Mouse (Mus musculus) WW6 (cell line): ENCODE measurements around the gene Adad2.

Experiments used
- DNase-seq: peaks from one replicate; pipeline ENCODE4 v3.0.0-alpha.2; 2013; ENCODE audit warnings: low read depth, low spot score

The Adad2 gene

DNA sequence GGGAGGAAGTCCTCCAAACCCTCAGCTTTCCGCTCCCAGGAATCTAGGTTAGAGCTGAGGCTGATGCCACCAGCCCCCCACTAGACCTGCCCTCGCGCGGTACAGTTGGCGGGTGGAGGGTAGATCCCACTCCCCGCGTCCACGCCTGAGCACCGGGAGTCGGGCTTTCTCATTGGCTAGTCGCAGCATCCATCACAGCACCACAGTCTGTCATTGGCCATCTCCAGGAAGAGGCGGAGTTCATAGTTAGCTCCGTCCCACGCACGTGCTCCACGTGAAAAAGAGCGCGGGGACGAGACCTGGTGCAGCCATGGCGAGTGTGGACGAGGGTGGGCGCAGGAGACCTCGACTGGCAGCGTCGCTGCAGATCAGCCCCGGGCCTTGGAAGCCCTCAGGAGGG lies at the start of gene Adad2:
Gene Adad2, plus strand, starts transcription at position 277 of the 400 bp plus-strand sequence.
- no peak for DNase-seq

DNA sequence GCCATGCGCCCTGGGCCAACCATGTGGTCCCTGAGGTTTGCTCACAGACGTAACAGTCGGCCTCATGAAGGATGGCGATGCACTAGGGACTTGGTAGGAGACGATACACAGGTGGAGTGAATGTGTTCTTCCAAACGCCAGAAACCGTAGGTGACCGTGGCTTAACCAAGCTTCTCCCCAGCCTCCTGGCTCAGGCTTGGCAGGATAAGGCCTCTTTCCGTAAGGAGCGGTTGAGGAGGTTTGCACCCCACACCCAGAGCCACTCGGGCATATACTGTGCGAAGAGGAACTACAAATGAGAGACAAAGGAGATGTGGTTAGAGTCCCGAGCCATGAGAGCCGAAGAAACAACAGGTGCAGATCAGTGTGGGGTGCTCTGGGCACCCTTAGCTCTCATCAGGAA lies 48.7 kb upstream of the Adad2 start:
- DNase-seq = no peak

GRCm38 (mm10) chr8:119566367-119566766 lies 46.2 kb upstream of the Adad2 start:
- no peak for DNase-seq

- no peak for DNase-seq
These were observed 44.3 kb upstream of the Adad2 start for GRCm38 (mm10) chr8:119568251-119568650.

GRCm38 (mm10) chr8:119568951-119569350 lies 43.6 kb upstream of the Adad2 start:
- no peak for DNase-seq

GRCm38 (mm10) chr8:119569881-119570280 lies 42.7 kb upstream of the Adad2 start:
- no peak for DNase-seq

DNA sequence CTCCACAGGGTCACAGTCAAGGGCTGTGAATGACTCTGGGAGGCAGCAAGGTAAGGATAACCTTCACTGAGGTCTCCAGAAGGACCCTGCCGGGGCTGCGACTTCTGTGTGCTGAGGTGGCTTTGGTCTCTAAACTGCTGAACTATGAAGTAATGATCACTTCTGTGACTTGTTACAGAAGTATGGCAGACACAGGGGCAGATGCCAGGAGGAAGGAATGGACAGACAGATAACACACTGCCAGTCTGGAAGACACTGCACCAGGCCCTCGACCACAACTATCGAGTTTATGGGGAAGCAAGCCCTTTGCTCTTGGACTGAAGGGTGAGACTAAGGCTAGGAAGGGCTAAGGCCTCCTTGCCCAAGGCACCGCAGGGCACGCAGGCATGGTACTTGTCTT lies 41.4 kb upstream of the Adad2 start:
- no peak for DNase-seq

DNA sequence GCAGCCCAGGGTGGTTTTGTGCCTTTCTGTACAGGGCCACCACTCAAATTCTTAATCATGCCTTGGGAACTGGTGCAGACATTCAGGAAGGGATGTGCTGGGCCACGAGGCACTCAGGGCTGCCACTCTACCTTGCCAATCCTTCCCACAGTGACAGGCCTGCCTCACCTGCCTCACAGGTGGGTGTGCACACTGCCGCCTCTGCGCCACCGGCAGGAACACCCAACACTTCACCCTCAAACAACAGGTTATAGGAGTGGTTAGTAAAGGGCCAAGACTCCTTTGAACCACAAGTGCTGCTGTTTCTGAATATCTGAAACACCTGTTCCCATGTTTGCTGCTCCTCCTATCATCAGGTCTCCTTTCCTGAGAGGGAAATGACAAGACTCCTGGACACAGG lies 40.1 kb upstream of the Adad2 start:
- no peak for DNase-seq

DNA sequence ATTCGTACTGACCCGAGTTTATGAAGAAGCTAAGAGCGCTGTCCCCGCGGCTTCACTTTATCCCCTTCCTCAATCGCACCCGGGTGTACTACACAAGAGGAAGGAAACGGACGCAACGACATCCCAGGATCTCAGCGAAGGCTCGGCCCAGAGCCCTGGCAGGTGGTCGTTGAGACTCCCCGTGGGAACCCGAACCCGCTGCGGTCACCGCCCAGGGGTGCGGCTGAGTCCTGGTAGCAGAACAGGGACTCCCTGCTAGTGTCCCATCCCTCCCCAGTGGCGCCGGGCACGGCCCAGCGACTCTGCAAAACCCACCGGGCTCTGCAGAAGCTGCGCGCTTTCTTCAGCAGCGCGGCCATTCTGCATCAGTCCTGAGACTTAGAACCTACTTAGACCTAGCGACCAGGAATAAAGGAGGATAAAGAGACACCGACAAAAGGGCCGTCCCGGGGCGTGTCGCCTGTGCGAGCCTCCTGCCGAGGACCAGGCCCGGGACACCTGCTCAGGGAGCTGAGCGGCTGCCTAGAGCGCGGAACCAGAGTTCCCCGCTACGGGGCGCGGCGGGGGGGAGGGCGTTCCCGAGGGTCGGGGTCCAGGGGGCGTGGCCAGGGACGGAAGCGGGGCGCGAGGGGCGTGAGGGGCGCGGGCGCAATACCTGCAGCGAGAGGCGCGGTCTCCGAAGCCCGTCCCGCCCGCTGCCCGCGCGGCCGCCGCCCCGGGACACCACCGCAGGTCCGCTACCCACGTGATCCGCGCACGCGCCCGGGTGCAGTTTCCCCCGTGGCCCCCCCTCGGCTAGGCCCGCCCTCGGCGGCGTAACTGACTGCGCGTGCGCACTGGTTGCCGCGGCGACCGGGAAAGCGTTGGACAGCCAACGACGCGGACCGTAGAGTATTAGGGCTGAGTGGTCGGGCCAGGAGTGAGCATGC lies 37.8 kb upstream of the Adad2 start, which contains the start of the genes Hsdl1 and Dnaaf1:
Gene Hsdl1, minus strand, starts transcription at position 747 of the 929 bp plus-strand sequence.
Gene Dnaaf1, plus strand, starts transcription at position 799 of the 929 bp plus-strand sequence.
- DNase-seq = peak; percentile 76

DNA sequence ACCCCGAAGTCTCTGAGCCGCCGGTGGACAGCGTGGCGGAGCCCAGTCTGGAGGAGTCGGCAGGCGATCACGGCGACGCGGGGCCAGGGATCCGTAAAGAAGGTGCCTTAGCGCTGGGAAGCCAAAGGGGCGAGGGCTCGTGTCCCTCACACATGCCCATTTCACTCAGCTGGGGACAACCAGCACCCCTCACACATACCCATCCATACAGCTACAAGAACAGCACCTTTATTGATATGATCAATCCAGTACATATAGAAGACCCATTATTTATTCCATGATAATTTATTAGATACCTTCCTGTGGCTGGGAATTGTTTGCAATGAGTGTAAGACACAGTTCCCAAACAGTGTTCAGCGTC lies 37.2 kb upstream of the Adad2 start:
- no peak for DNase-seq

DNA sequence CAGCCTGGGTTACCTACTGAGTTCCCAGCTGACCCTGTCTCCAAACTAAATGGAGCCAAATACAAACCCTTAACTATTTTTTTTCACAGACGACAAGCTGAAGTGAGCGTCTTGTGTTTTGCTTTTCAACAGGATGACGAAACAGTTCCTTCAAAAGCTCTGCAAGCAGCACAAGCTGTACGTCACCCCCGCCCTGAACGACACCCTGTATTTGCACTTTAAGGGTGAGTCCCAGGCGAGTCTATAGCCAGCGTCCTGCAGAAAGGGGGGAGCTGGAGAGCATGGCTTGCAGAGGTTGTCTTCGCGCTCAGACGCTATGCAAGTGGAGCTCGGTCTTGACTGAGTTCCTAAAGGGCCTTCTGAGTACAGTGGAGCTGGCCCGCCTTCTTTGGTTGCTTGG lies 33.5 kb upstream of the Adad2 start:
- no peak for DNase-seq

- DNase-seq = no peak
These were observed 31.9 kb upstream of the Adad2 start for GRCm38 (mm10) chr8:119580441-119581161.

DNA sequence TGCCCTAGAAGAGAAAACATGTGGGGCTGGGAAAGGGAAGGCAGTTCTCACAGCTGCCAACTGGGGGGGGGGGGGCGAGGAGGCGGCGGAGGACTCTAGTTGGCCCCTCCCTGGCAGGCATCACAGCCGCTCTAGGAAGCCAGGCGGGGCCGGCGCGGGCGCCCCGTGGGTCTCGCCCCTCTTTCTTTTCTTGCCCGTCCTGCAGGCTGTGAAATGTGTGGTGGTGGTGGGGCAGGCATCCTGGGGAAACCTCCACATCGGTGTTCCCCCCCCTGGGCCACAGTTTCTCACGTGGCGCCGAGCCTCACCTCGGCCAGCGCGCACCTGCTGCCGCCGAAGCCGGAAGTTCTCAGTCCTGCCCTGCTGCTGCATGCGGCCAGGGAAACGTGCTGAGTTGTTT lies 26.6 kb upstream of the Adad2 start:
- no peak for DNase-seq

DNA sequence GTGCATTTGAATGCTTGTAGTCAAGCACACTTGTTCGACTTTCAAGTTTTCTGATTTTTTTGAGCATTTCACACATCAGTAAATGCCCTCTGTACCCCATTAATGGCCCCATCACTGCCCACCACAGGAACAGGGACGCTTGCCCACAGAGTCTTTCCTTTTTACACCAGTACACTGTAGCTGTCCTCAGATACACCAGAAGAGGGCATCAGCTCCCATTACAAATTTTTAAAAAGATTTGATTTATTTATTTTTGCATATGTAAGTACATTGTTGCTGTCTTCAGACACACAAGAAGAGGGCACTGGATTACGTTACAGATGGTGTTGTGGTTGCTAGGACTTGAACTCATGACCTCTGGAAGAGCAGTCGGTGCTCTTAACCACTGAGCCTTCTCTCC lies 24.2 kb upstream of the Adad2 start:
- DNase-seq = no peak

DNA sequence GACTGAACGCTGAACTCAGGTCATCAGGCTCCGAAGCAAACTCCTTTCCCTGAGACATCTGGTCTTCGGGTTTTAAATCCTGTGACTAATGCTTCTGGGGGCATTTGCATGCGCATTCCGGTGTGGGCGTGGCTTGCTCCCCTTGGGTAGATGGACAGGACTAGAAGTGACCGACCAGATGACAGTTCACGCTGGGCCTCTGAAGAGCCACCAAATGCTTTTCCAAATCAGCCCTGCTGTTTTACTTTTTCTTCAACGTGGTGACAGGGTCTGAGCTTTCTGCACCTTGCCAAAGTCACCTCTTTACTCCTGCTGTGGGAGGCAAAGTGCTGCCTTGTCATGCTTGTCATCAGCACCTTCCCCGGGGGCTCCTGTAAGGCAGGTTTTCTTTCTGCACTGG lies 23.7 kb upstream of the Adad2 start:
- no peak for DNase-seq

- DNase-seq = no peak
These were observed 22.2 kb upstream of the Adad2 start for GRCm38 (mm10) chr8:119590348-119590747.

DNA sequence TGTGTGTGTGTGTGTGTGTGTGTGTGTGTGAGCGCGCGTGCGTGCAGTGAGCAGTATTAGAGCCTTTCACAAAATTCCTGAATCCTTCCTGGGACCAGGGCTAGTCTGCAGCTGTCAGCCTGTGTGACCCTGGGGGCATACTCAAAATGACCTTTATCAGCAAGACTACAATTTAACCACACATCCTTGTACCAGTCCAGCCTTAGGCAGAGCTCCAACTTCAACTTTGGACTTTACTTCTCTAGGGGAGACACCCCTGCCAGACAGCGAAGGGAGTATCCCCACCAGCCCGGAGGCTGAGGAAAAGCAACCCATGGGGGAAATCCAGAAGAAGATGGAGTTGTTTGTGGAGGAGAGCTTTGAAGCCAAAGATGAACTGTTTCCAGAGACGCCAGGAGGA lies 21.1 kb upstream of the Adad2 start:
- no peak for DNase-seq

DNA sequence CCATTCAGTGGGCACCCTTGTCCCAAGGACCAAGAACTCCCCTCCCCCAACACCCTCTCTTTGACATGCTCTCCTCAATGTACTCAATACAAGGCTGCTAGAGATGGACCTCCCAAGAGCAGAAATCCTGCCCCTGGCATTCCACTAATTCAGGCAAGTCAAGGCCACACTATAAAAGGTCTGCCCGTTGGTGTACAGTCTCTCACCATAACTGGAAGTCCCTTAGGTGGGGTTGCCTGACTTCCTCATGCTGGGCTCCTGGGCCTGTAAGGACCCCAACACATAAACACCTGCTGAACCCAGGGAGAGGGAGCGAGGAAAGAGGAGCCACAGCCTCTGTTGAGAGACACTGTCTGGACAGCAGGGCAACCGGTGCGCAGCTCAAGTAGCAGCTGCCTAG lies 8.8 kb upstream of the Adad2 start:
- no peak for DNase-seq

DNA sequence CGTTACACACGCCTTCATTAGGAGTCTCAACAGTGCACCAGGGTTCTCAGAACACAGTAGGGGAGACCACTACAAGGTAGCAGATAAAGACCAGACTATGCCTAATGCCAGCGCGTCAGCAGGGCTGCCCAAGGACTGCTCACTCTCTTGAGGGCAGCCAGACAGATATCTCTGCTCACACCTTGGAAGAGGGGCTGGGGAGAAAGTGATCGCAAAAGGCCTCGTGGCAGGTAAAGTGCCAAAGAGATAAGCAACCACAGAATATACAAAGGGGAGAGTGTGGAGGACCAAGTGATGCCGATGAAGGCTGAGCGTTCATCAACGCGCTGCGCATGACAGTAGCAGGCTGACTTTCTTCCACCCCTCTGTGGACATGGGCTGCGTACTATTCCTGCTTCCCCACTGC lies 8.1 kb upstream of the Adad2 start:
- no peak for DNase-seq

DNA sequence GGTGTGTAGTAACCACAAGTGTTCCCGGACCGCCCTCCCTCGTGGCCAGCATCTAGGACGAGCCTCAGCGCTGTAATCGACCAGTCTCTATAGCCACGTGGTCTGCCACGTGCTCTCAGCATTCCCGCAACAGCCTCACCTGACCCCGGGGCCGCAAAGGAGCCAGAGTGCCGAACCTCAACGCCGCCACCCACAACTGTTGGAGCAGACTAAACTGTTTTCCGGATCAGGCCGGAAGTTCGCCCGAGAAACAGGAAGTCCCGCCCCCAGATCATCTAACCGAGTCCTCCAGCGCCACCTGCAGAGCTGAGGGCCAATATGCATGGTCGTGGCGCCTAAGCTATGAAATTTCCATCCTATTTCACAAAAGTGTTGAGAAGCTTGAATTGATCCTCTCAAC lies 7.6 kb upstream of the Adad2 start, which contains the start of gene Taf1c:
Gene Taf1c, minus strand, starts transcription at position 227 of the 400 bp plus-strand sequence.
- peak; percentile 90 for DNase-seq

DNA sequence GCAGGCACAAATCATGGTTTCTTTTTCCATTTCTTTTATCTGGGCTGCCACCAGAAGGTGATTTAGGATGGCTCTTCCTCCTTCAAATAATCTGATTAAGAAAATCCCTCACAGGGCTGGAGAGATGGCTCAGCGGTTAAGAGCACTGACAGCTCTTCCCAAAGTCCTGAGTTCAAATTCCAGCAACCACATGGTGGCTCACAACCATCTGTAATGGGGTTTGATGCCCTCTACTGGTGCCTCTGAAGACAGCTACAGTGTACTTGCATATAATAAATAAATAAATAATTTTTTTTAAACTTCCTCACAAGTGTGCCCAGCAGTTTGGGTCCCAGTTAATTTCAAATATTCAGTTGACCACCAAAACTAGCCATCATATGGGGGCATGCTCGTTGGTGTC lies 6.3 kb upstream of the Adad2 start:
- no peak for DNase-seq

DNA sequence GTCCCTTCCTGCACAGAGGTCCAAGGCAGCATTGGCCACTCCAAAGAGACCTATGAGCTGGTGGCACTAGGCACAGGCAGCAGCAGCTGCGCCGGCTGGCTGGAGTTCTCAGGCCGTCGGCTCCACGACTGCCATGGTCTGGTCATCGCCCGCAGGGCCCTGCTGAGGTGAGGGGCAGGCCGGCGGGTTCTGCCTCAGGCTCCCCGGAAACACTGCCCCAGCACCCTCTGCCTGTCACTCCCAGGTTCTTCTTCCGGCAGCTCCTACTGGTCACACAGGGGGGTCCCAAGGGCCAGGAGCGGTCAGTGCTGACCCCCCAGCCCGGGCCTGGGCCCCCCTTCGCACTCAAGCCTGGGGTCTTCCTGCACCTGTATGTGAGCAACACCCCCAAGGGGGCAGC lies 2.5 kb downstream of the Adad2 start:
- no peak for DNase-seq

- no peak for DNase-seq
These were observed 3.8 kb downstream of the Adad2 start for GRCm38 (mm10) chr8:119616358-119616757.
